Mouse (Mus musculus) liver, embryonic 14 days (tissue): ENCODE results near the gene Rnase12. TPM values are rescaled to one million over a fixed set of nuclear protein-coding genes. Genes with fewer than 3 reads are reported as not detected.

ENCODE experiments used
- polyA plus RNA-seq: library from polyadenylated mRNA; depleted of rRNA; stranded (reverse); fragments of >200 nt; gene quantifications from 2 replicates; pipeline ENCODE4 v1.2.3, GENCODE M21; 2012; rRNA removed

Gene Rnase12
- polyA plus RNA-seq: 0.86 and 0.90 TPM in 2 replicates

DNA sequence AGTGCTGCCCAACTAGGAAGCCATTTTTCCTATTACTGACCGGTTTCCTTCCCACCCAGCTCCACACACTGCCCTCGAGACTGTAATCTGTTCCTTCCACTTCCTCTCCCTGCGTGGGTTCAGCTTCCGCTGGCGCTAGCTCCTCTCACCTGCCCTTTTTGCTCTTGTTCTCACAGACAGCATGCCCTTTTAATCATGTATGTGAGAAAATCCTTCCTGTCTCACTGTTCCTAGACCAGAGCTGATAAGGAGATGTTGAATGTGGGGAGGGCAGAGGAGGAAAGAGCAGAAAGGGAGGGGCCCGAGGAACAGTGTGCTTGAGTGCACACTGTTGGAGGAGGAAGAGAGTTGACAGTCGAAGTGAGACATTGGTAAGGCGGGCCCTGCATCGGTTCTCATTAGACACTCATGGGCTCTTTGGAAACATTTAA is at the start of gene Rnase12:
Gene Rnase12, minus strand, starts transcription at position 261 of the 431 bp plus-strand sequence.

GRCm38 (mm10) chr14:51090921-51091900 is 33.8 kb upstream of the Rnase12 start, which contains the start of the genes Rnase4 and Ang:
Gene Rnase4 (plus strand): TSS chr14:51091077.
Gene Ang (plus strand): TSS chr14:51091150.

GRCm38 (mm10) chr14:51074335-51074734 is 16.9 kb upstream of the Rnase12 start, which contains the start of gene Olfr750:
Gene Olfr750 (minus strand): TSS chr14:51074435.

GRCm38 (mm10) chr14:51050063-51050462 is 7.4 kb downstream of the Rnase12 start, which contains the start of gene Rnase11:
Gene Rnase11 (minus strand): TSS chr14:51050163.

GRCm38 (mm10) chr14:51041769-51042168 is 15.7 kb downstream of the Rnase12 start, which contains the start of gene Rnase9:
Gene Rnase9 (minus strand): TSS chr14:51041869.

GRCm38 (mm10) chr14:51007152-51007801 is 50.2 kb downstream of the Rnase12 start, which contains the start of gene Rnase10:
Gene Rnase10 (plus strand): TSS chr14:51007751.

Other genes starting within 250 kb of the Rnase12 start
- gene Ccnb1ip1, start 249.9 kb downstream of the Rnase12 start, polyA plus RNA-seq: not detected in 2 replicates
- gene Parp2, start 249.8 kb downstream of the Rnase12 start, polyA plus RNA-seq: 37.8 and 40.4 TPM in 2 replicates
- gene Tep1, start 187.1 kb downstream of the Rnase12 start, polyA plus RNA-seq: 2.2 and 3.4 TPM in 2 replicates
- gene Klhl33, start 160.2 kb downstream of the Rnase12 start, polyA plus RNA-seq: 0.16 and 0.18 TPM in 2 replicates
- gene Osgep, start 132.8 kb downstream of the Rnase12 start, polyA plus RNA-seq: 36.9 and 37.6 TPM in 2 replicates
- gene Apex1, start 132.7 kb downstream of the Rnase12 start, polyA plus RNA-seq: 52.4 and 58.5 TPM in 2 replicates
- gene Pip4p1, start 126.8 kb downstream of the Rnase12 start, polyA plus RNA-seq: 22.8 and 28.6 TPM in 2 replicates
- gene Pnp, start 126.6 kb downstream of the Rnase12 start, polyA plus RNA-seq: 75.3 and 96.8 TPM in 2 replicates
- gene Gm49342, start 113.1 kb downstream of the Rnase12 start, polyA plus RNA-seq: 58.6 and 74.1 TPM in 2 replicates
- gene Pnp2, start 101.7 kb downstream of the Rnase12 start, polyA plus RNA-seq: 9.7 and 10.4 TPM in 2 replicates
- gene Rnase10, start 49.9 kb downstream of the Rnase12 start, polyA plus RNA-seq: 0.02 TPM in 1 of 2 replicates, not detected in the other
- gene Rnase9, start 15.8 kb downstream of the Rnase12 start, polyA plus RNA-seq: not detected in 2 replicates
- not detected in 2 replicates for gene Rnase11, start 7.5 kb downstream of the Rnase12 start, polyA plus RNA-seq
- not detected in 2 replicates for gene Olfr750, start 16.8 kb upstream of the Rnase12 start, polyA plus RNA-seq
- 10.7 and 13.3 TPM in 2 replicates for gene Rnase4, start 33.4 kb upstream of the Rnase12 start, polyA plus RNA-seq
- gene Ang, start 33.5 kb upstream of the Rnase12 start, polyA plus RNA-seq: 3.7 and 3.9 TPM in 2 replicates
- not detected in 2 replicates for gene Eddm3b, start 56.8 kb upstream of the Rnase12 start, polyA plus RNA-seq
- 1.9 and 2.8 TPM in 2 replicates for gene Rnase6, start 66.2 kb upstream of the Rnase12 start, polyA plus RNA-seq
- gene Rnase1, start 89.1 kb upstream of the Rnase12 start, polyA plus RNA-seq: 0.03 and 0.05 TPM in 2 replicates
- gene Rnase2b, start 104.6 kb upstream of the Rnase12 start, polyA plus RNA-seq: not detected in 2 replicates
- not detected in 2 replicates for gene Ang2, start 141.5 kb upstream of the Rnase12 start, polyA plus RNA-seq
- not detected in 2 replicates for gene Ear14, start 145.7 kb upstream of the Rnase12 start, polyA plus RNA-seq
- gene Rnase2a, start 198.5 kb upstream of the Rnase12 start, polyA plus RNA-seq: not detected in 2 replicates